Mouse (Mus musculus): ENCODE measurements around the gene Sumo2.

Gene Sumo2

DNA sequence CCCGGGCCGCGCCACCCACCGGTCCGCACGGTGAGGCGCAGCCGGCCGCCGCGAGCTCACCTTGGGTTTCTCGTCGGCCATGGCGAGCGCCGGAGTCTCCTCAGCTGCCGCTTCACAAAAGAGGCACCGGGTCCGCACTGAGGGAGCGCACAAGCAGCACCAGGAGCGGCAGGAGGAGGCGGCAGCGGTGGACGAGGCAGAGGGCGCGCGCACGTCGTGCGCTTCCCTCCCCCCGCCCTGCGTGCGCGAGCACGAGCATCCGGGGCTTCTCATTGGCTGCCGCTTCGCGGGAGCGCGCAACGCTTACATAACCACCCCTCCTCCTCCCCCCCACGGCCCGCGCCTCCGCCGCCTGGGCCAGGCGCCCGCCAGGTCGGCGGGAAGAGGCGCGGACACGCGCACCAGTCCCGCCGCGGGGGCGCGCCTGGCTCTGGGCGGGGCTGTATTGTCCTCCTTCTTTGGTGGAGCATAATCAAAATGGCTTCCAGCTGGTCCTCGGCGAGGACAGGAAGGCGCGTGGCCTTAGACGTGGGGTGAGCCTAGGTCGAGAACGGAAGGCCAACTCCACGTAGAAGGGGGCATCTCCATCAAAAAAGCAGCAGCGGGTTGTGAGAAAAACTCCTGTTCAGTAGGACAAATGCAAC, at the start of gene Sumo2:
Gene Sumo2, minus strand, starts transcription at position 239 of the 644 bp plus-strand sequence.
- under 1% methylated on average over 66 of the region's 70 CpGs for WGBS

DNA sequence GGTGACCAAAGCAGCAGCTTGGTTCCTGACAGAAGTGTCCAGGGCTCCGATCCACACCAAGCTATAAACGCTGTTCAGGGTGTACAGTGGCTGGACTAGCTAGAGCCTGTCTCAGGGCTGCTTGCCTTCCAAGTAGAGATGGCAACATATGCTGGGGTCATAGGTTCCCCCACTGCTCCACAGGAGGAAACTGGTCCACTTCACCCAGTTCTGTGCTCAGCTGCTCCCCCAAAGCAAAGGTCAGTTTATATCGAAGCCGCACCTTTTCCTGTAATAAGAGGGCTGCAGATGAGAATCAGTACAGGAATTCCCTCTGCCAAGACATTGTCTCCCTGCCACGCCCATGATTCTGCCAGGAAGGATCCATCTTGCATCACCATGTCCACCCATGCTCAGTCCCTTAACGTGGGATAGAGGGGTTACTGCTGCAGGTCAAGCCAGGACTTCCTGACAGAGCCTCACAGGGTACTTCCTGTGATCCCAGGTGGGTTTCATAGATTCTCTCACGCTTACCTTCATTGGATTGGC, 49.6 kb upstream of the Sumo2 start:
- WGBS: 80% methylated on average over 7 of the region's 7 CpGs

DNA sequence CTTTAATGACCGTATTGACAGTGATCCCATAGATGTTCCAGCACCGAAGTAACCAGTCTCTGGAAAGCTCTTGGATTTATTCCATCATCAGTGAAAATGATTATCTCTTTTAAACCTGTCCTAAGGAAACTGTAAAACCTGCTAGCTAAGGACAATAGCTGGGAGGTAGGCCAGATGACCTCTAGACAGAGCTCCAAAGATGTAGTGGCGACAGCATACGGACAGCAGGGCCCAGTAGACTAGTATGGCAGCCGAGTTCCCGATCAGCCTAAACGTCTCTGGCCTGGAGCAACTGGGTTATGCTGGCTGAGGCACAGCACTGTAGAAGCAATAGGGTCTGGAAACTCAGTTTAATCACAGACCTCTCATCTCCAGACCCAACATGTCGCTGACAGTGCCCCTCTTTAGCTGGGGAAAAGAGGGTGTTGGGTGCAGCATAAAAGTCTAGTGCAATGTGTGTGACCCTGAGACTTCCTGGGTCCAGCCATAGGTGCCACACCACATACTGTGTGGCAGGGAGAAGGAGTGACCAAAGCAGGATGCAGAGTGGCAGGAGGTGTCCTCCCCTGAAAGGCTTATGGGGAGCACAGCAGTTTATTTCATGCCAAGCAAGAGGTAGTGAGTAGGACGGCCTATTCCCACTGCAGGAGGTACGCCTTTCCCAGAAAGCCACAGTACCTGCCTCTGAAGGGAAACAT, 48.4 kb upstream of the Sumo2 start:
- 85% methylated on average over 10 of the region's 10 CpGs for WGBS

DNA sequence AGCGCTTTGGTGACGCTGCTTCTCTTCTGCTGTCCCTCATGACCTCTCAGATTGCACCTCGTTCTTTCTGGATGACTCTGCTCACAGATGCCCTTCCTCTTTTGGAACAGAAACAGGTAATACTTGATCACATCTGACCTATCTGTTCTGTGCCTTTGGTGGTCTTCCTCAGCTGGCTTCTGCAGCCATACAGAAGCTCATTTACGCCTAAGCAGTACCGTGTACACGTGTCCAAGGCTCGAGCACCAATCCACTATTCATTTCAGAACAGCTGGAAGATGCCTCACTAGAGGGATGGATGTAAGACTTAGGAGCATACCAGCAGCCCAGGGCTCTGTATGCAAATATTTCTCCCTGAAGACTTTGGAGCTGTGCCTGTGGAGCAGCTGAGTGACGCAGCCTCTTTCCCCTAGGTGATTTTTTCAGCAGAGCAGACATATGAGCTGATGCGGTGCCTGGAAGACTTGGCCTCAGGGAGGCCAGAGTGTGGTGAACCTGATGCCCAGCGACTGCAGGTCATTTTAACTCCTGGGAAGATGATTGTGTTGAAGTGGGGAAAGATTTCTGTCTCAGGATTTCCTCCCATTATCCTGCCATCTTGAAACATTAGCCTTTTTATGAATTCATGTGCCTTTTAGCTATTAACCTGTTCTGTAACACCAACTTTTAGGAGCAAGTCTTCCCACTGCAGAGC, 47.0 kb upstream of the Sumo2 start:
- 64% methylated on average over 10 of the region's 10 CpGs for WGBS

DNA sequence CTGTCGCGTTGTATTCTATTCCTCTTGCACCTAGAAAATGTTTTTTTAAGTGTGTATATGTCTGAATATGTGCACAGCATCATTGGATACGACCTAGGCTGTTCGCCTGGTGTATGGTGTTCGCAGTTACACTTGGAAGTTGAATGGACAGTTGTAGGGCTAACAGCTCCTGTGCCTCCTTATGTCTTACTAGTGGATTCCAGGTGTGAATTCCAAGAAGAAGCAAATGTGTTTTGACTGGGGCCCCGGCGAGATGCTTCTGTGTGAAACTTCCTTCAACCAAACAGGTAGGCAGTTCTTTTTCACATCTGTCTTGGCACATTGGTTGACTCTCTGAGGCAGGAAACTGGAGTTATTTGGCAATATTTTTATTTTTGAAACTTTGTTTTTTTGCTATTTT, 28.9 kb upstream of the Sumo2 start:
- WGBS: 14% methylated on average over 7 of the region's 7 CpGs

DNA sequence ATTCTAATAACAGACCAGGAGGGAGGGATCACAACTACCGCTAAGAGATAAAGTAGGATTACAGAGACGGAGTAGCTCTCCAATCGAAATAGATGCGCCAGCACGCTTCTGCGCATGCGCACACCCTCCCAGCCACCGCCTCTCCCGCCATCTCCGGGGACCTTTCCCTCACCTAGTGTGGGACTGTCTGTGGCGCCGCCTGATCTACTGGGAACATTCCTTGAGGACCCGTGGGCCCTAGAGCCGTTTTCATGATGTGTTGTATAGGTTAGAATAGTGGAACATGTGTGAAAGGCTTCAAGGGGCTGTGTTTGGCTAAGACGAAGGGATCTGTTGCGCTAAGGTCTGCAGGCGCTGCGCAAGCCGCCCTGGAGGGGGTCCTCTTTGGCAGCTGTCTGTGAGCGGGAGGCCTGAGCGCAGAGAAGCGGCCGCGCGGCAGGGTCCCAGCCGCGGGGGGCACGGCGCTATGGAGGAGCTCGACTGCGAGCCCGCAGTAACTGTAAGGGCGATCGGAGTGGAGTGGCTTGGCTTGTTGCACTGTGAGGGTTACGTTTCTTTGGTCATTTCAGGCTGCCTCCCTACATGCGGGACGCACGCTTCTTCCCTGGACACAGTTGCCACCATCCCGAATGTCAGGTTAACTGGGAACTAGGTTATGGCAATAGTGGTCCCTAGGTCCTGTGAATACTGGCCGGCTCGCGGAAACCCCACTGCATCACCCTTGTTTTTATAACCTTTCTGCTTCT, 28.2 kb upstream of the Sumo2 start, which contains the start of gene Nup85:
Gene Nup85, plus strand, starts transcription at position 371 of the 746 bp plus-strand sequence.
- WGBS: under 1% methylated on average over 42 of the region's 42 CpGs

DNA sequence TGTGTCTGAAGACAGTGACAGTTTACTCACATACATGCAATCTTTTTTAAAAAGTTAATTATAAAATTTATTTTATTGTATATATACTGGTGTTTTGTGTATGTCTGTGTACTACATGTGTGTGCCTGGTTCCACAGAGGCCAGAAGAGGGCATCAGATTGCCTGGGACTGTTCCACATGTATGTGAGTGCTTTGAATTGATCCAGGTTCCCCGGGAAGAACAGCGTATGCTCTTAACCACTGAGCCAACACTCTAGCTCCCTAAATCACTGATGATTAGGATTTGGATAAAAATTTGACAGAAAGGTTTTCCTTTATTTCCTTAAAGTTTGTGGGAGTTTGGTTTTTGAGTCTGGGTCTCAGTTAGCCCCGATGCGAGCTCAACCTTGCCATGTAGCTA, 27.3 kb upstream of the Sumo2 start:
- WGBS: 29% methylated on average over 4 of the region's 4 CpGs

DNA sequence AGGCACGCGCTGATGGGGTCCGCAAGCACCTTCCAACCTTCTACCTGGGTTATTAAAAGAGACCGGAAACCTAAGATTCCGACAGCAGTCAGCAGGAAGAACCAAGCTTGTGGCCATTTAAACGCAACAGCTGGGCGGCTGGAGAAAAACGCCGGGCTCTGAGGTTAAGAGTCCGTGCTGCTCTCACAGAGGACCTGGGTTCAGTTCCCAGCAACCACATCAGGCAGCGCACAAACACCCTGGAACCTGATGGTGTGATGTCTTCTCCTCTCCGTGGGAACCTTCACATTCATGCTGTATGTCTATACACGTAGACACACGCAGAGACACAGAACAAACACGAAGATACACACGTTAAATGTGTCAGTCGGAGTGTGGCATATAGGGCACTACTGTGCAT, 19.6 kb upstream of the Sumo2 start:
- 83% methylated on average over 17 of the region's 17 CpGs for WGBS

DNA sequence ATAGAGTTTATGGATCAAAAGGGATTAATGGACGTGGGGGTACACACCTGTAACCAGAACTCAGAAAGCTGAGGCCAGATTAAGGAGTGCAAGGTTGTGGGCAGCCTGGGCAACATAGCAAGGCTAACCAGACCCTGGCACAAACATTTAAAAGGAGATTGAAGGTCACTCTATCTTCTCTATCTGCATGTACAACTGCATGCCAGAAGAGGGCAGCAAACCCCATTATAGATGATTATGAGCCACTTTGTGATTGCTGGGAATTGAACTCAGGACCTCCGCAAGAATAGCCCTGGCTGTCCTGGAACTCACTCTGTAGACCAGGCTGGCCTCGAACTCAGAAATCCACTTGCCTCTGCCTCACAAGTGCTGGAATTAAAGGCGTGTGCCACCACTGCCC, 16.7 kb upstream of the Sumo2 start:
- WGBS: 73% methylated on average over 4 of the region's 4 CpGs

DNA sequence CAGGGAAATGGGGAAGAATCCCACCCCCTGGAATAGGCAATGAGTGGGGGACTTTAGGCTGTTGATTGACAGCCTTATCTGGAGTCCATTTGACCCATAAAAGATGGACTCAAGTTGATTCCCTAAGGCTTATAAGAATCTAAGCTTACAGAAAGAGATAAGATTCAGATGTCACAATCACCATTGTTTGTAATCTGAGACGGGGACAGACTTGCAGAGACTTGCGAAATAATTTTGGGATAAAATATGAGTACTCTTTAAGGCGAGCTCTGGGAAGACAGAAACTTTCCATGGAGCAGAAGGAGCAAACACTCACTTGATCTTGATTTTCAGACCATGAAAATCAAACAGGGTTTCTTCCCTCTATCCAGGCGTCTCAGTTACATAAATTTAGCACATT, 7.5 kb upstream of the Sumo2 start:
- WGBS: 79% methylated on average over 4 of the region's 4 CpGs

DNA sequence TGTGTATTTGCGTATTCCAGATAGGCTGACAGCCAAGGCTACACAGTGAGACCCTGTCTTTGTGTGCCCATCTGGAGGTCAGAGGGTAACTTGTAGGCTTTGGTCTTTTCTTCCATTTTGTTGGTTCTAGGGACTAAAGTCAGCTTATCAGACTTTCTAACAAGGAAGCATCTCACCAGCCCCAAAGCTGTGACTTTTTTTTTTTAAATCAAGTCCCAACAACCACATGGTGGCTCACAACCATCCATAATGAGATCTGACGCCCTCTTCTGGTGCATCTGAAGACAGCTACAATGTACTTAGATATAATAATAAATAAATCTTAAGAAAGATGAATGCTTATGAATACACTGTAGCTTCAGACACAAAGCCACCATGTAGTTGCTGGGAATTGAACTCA, 2.0 kb upstream of the Sumo2 start:
- 61% methylated on average over 2 of the region's 2 CpGs for WGBS

DNA sequence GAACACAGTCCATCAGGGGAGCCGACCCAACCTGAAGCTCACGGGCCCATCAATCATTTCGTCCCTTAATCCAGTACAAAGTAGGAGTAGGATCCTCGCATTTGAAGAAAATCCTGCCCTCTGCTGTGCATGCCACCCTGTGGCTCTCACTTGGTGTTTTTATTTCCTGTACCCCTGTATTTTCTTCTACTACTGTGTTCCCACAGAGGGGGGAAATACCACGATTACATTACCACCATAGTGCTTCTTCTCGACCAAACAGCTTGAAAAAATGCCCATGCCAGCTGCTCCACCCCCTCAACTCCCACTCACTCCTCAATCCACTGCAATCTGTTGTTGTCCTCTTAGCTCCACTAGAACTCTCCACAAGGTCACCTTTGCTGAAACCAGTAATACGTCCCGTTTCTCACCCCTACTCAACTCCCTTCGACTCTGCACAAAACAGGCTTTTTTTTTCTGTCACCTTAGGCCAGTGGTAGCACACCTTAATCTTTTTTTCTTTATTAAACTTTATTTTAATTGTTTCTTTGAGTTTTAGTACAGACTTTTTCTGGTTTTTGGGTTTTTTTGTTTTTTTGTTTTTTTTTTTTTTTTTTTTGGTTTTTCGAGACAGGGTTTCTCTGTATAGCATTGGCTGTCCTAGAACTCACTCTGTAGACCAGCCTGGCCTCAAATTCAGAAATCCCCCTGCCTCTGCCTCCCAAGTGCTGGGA, 936 bp upstream of the Sumo2 start:
- WGBS: 58% methylated on average over 10 of the region's 10 CpGs

DNA sequence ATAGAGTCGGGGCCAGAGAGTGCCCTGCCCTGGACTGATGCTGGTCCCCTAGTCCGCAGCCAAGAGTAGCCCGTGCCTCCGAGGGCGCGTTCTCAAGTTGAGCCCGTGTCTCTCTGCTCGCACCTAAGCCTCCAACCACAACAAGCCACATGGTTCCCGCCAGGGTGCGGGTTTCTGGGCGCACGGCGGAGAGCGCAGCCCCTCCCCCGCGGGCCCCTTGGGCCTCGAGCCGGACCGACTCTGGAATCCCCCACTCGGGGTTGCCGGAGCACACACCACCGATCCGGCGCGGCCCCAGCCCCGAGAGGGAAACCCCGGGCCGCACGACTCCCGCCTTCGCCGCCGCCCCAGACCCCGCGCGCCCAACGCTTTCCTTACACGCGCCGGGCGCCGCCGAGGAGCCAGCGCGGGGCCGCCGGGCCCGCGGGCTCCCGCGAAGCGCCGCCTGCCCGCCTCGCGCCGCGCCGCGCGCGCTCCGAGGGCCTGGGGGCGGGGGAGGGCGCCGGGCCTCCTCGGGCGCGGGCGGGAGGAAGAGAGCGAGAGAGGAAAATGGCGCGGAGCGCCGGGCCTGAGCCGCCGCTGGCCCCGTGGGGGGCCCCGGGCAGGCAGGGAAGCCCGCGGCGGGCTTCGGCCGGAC, 557 bp downstream of the Sumo2 start:
- WGBS: 1% methylated on average over 80 of the region's 84 CpGs

DNA sequence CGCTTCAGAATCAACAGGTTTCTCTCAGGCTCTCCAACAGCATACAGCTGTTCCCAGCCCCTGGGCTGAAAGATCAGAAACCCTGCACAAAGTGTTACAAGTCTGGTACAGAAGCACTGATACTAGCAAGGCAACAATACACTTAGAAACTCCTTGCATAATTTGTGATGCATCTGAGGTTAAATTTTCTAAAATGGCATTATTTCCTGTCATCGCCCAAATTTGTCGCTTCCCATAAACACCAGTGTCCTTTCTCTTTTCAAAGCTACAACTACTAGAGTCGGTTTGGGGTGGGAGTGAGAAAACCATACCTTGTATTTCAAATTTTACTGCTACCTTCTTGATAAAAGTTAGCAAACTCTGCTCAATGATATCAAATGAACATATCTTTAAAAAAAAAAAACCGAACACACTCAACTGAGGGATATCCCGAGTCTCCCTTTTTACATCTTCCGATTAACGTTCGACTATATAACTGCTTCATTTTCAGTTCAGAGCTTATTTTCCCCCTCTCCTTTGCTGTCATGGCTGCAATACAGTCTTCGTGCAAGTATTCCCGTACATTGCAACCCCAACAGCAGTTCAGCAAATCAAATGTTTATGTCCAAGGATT, 1.2 kb downstream of the Sumo2 start:
- 3% methylated on average over 11 of the region's 11 CpGs for WGBS

DNA sequence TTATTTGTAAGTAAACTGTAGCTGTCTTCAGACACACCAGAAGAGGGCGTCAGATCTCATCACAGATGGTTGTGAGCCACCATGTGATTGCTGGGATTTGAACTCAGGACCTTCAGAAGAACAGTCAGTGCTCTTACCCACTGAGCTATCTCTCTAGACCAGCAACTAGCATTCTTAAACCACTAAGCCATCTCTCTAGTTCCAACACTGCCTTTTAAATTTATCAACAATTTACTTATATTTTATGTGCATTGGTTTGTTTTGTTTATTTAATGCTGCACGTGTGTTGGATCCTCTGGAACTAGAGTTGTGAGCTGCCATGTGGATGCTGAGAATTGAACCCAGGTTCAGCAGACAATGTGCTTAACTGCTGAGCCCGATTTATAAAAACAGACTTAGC, 9.6 kb downstream of the Sumo2 start:
- 77% methylated on average over 3 of the region's 3 CpGs for WGBS

DNA sequence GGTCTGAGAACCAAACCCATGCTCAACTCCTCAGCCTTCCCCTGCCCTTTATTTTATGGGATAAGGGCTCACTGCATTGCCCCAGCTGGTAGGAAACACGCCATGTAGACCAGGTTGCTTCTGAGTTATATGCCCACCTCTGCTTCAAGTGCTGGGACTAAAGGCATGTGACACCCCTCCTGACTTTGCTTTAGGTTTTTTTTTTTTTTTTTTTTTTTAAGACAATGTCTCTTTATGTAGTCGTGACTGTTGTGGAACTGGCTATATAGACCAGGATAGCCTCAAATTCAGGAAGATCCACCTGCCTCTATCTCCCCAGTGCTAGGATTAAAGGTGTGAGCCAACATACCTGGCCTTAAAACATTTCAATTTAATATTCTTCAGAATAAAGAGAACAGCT, 13.4 kb downstream of the Sumo2 start:
- WGBS: 71% methylated on average over 2 of the region's 2 CpGs

DNA sequence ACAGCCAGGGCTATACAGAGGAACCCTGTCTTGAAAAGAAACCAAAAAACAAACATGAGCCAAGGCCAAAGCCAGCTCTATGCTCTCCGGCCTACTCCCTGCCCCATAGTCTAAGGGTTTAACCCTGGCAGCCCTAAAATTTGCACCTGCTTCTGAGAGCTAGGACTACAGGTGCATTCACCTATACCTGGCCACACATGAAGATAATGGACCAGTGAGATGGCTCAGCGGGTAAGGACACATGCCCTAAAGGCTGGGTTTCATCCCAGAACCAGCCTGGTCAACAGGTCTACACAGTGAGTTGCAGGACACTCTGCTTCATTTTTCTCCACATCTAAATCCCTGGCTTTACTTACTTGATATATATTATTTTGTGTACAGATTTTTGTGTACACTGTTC, 13.8 kb downstream of the Sumo2 start:
- WGBS: 94% methylated on average over 2 of the region's 2 CpGs

DNA sequence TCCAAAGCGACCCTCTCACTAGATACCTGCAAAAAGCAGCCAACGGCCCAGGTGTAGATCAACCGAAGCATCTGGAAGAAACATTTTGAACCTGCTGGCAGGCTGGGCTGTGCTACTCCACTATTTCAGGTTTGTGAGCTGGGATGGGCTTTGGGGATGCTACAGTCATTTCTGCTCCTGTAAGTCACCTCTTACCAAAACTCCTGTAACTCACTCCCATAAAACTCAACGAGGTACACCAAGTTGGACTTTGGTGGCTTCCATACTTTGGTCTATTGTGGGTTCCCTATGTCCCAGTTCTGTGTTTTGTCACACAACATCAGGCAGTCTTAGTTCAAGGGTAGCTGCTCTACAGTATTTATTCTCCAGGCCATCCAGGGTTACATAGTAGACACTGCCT, 15.0 kb downstream of the Sumo2 start:
- 76% methylated on average over 4 of the region's 4 CpGs for WGBS

DNA sequence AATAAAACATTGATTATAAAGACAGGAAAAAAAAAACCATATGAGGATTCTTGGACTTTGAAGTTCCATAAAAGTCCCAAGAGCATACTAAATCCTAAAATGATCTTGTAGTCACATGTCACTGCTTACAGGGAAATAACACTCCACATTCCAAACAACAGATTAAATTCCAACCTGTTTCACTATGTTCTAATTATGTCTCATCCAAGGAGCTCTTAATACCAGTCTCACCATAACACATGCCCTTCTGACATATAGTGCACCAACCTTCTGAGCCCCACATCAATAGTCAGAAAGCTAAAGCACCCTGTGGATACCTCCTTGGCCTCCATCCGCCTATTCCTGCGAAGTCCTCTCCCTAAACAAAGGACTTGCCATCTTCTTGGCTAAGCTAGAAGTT, 15.9 kb downstream of the Sumo2 start:
- 73% methylated on average over 2 of the region's 2 CpGs for WGBS

DNA sequence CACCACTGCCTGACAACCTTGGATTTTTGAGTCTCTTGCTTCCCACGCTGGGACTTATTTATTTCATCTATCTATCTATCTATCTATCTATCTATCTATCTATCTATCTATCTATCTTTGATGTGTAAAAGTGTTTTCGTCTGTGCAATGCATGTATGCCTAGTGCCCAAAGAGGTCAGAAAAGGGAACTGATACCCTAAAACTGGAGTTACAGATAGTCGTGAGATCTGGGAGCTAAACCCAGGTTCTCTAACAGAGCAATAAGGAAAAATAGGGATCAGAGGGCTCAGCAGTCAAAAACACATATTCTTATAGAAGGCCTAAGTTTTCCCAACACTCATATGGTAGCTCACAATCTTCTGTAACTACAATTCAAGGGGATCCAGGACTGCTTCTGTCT, 16.5 kb downstream of the Sumo2 start:
- 84% methylated on average over 3 of the region's 3 CpGs for WGBS

Data from cerebral cortex, adult 2 months (tissue).